Mouse (Mus musculus) small intestine, adult 2 months (tissue): ENCODE measurements at regions not wholly inside any gene's neighbourhood (a gene's known extent, or its start where the extent isn't known, plus 50 kb on each side); places are given as distances from the start of the nearest gene placed in this dataset.

ENCODE experiments used
- H3K27ac ChIP-seq: fragments of 200-500 bp; 2 replicates; pipeline ENCODE4 v1.5.1; 2012; ENCODE audit warnings: low read depth, low read length, control low read depth, inconsistent platforms; ENCODE audit not compliant: insufficient read depth
- H3K27me3 ChIP-seq: fragments of 200-500 bp; 2 replicates; pipeline ENCODE4 v1.6.1; 2012; ENCODE audit warnings: mild to moderate bottlenecking, moderate library complexity, low read length, inconsistent platforms; ENCODE audit not compliant: control insufficient read depth, insufficient read depth
- H3K36me3 ChIP-seq: fragments of 200-500 bp; 2 replicates; pipeline ENCODE4 v1.6.1; 2012; ENCODE audit warnings: mild to moderate bottlenecking, low read length, control low read depth, inconsistent platforms; ENCODE audit not compliant: control insufficient read depth, insufficient read depth
- H3K4me1 ChIP-seq: fragments of 200-500 bp; 2 replicates; pipeline ENCODE4 v1.6.1; 2012; ENCODE audit warnings: low read length, inconsistent platforms, mixed read lengths; ENCODE audit not compliant: control insufficient read depth, insufficient read depth, insufficient read length
- H3K4me3 ChIP-seq: fragments of 200-500 bp; 2 replicates; pipeline ENCODE4 v1.5.1; 2012; ENCODE audit warnings: low read depth, mild to moderate bottlenecking, control low read depth, inconsistent platforms, low read length, moderate library complexity
- CTCF ChIP-seq: fragments of 200-500 bp; IDR thresholded peaks from 2 replicates; pipeline ENCODE4 v1.5.1; 2012; ENCODE audit warnings: low read depth, mild to moderate bottlenecking, control low read depth, inconsistent platforms, low read length, moderate library complexity, mixed read lengths; ENCODE audit not compliant: insufficient replicate concordance, insufficient read length; ENCODE audit errors: extremely low read depth
- POLR2A ChIP-seq: fragments of 200-500 bp; IDR thresholded peaks from 2 replicates; pipeline ENCODE4 v1.6.1; 2012; ENCODE audit warnings: low read depth, mild to moderate bottlenecking, control low read depth, inconsistent platforms, low read length, moderate library complexity
- WGBS: fragments of 180-500 bp; shearing (Covaris S2); methylation state at CpG from one replicate; pipeline ENCODE4 v1.1.7; 2018; 5-methylcytosine and 5-hydroxymethylcytosine counted together

- no peaks in the 10 kb centered on the region for H3K27me3 ChIP-seq
- H3K4me3 ChIP-seq, result no peak overlapping the region
- 62% methylated on average over 10 of the region's 10 CpGs for WGBS
Observed at GRCm38 (mm10) chr1:57174289-57174890, 195.9 kb upstream of the Satb2 start.

GRCm38 (mm10) chr1:57188796-57189319 is 188.6 kb upstream of the 1700066M21Rik start:
- no peak overlapping the region for H3K27ac ChIP-seq
- no peaks in the 10 kb centered on the region for H3K4me1 ChIP-seq
- TF ChIP-seq POLR2A (no peak), CTCF (no peak)
- no peak overlapping the region for H3K4me3 ChIP-seq
- H3K36me3 ChIP-seq, result no peaks in the 10 kb centered on the region
- WGBS, result 81% methylated on average over 5 of the region's 5 CpGs
- H3K27me3 ChIP-seq, result no peaks in the 10 kb centered on the region

More at GRCm38 (mm10) chr1:57174289-57174890, 195.9 kb upstream of the Satb2 start:
- no peaks in the 10 kb centered on the region for H3K4me1 ChIP-seq
- H3K27ac ChIP-seq, result no peak overlapping the region
- TF ChIP-seq POLR2A, result no peak
- H3K36me3 ChIP-seq, result no peaks in the 10 kb centered on the region

DNA sequence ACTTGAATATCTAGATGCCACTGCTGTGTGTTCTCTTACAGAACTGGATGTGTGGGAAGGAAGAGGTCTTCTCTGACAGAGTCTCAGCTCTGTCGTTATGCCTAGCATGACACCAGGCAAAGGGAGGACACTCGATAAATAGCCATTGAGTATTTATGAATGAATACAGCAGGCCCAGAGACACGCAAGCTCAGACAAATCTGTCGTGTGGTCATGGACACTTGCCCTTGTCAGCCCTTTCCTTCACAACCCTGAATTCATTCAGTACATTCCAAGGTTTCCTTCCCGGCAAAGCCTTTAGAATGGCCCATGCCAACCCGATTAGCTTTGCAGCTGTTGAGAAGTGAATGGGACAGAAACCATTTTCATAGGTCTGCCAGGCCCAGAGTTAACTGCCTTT is 176.1 kb upstream of the 1700066M21Rik start:
- WGBS, result 57% methylated on average over 6 of the region's 6 CpGs
- no peaks in the 10 kb centered on the region for H3K4me1 ChIP-seq
- no peak for TF ChIP-seq CTCF
- no peak for TF ChIP-seq POLR2A

GRCm38 (mm10) chr1:57204331-57204730 is 173.1 kb upstream of the 1700066M21Rik start:
- 31% methylated on average over 3 of the region's 3 CpGs for WGBS
- Histone ChIP-seq H3K4me3 (no peak overlapping the region), H3K27ac (no peak overlapping the region), H3K4me1 (no peaks in the 10 kb centered on the region), H3K27me3 (0 out of 2 replicates have a peak, but pooled peaks cover 2% of the 10 kb centered on the region), H3K36me3 (no peaks in the 10 kb centered on the region)
- TF ChIP-seq CTCF (no peak), POLR2A (no peak)

More for the DNA sequence above, 176.1 kb upstream of the 1700066M21Rik start:
- Histone ChIP-seq H3K4me3 (no peak overlapping the region), H3K27ac (no peak overlapping the region), H3K27me3 (0 out of 2 replicates have a peak, but pooled peaks cover 2% of the 10 kb centered on the region), H3K36me3 (no peaks in the 10 kb centered on the region)

DNA sequence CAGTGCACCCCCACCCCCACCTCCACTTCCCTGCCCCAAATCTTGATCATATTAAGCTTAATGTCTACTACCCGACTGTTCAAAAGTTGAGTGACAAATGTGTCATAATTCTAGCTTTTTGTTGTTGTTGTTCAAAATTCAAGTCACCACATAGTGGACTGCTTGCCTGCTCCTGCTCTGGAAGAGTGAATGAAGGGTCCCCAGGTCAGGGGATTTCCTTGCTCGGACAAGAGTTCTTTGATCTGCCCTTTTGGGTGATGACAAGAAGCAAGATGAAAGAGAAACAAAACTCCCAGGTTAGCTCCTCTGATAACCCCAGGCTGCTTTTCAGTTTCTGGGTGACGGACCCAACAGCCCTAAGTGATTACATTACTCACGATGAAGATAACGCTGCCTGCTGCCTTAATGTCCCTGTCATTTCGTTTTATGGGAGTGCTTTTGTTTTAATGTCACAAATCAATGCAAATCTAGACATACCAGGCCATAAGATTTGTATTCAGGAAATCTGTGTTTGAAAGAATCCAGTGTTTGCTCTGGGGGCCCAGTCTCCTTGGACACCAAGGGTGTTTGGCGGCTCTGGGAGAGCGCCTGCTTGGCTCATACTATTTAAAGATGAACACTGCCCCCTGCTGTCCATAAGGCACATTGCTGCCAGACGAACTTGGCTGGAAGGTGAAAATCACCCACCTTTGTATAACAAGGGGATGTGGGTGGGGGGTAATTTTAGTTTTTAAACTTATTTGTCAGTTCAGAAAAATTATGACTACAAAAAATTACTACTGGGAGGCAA is 172.0 kb upstream of the 1700066M21Rik start:
- H3K27me3 ChIP-seq, result 0 out of 2 replicates have a peak, but pooled peaks cover 2% of the 10 kb centered on the region
- H3K4me1 ChIP-seq, result no peaks in the 10 kb centered on the region
- no peaks in the 10 kb centered on the region for H3K36me3 ChIP-seq
- H3K27ac ChIP-seq, result no peak overlapping the region
- TF ChIP-seq POLR2A (no peak), CTCF (peak; percentile 76; the same call in 1 of the 2 replicates)
- WGBS, result 7% methylated on average over 9 of the region's 9 CpGs
- H3K4me3 ChIP-seq, result no peak overlapping the region

GRCm38 (mm10) chr1:57206496-57206895 is 170.9 kb upstream of the 1700066M21Rik start:
- TF ChIP-seq POLR2A (no peak), CTCF (no peak)
- 0 out of 2 replicates have a peak, but pooled peaks cover 2% of the 10 kb centered on the region for H3K27me3 ChIP-seq
- no peaks in the 10 kb centered on the region for H3K4me1 ChIP-seq
- no peak overlapping the region for H3K27ac ChIP-seq
- WGBS, result 57% methylated on average over 3 of the region's 3 CpGs
- no peak overlapping the region for H3K4me3 ChIP-seq
- H3K36me3 ChIP-seq, result no peaks in the 10 kb centered on the region

- no peak overlapping the region for H3K27ac ChIP-seq
- no peak for TF ChIP-seq POLR2A
- no peak for TF ChIP-seq CTCF
Observed at GRCm38 (mm10) chr1:57206944-57207343, 170.5 kb upstream of the 1700066M21Rik start.

More at GRCm38 (mm10) chr1:57206944-57207343, 170.5 kb upstream of the 1700066M21Rik start:
- H3K27me3 ChIP-seq, result 0 out of 2 replicates have a peak, but pooled peaks cover 2% of the 10 kb centered on the region
- H3K36me3 ChIP-seq, result no peaks in the 10 kb centered on the region
- H3K4me3 ChIP-seq, result no peak overlapping the region
- 17% methylated on average over 1 of the region's 1 CpGs for WGBS
- H3K4me1 ChIP-seq, result no peaks in the 10 kb centered on the region
